Mouse (Mus musculus) bone marrow, adult 2 months (tissue): Measurements from ENCODE around the gene Lmtk2.

ENCODE experiments used
- CTCF ChIP-seq: fragments of 200-500 bp; IDR thresholded peaks from 2 replicates; pipeline ENCODE4 v1.5.1; 2011; ENCODE audit warnings: low read length, control low read depth; ENCODE audit not compliant: control insufficient read depth, insufficient read depth
- POLR2A ChIP-seq: fragments of 200-500 bp; IDR thresholded peaks from 2 replicates; pipeline ENCODE4 v1.6.1; 2011; ENCODE audit warnings: low read depth, mild to moderate bottlenecking, control low read depth, low read length, borderline replicate concordance; ENCODE audit not compliant: control insufficient read depth

DNA sequence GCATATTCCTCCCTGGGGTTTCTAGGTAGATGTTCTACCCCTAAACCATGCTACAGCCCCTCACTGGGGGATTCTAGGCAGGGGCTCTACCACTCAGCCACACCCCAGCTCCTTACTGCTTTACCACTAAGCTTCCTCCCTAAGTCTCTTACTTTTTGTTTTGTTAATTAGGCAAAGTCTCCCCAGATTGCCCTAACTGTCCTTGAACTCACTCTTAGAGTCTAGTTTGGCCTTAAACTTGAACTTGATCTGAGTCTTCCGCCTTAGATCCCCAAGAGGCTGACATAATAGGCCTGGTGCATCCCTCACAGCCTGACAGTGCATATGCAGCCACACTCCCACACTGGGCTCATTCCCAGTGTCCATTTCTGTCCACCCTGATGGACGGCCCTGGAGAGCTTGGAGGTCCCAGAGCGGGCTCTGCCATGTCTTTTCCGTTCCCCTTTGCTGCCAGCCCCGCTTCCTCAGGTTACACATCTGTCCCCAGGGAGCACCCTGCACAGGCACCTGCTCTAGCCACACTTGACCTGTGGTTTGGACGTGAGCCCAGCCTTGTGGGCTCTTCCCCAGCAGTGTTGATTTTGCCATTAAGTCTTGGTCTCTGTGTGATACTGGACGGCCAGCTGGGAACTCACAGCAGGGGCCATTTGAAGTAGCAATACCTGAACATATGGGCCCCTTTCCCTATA, 83.6 kb downstream of the Lmtk2 start:
- TF ChIP-seq POLR2A: no peak
- no peak for TF ChIP-seq CTCF
